Mouse (Mus musculus) CH12F3 (cell line): ENCODE results near the gene Syngr1.

Source experiments
- in situ Hi-C: fragments of 300-500 bp; cut with MboI; formaldehyde crosslinking; loops from 2 replicates; pipeline ENCODE4 v1.14.3; 2020; ENCODE audit warnings: low sequenced_read_pairs

Syngr1 gene

GRCm38 (mm10) chr15:80137945-80138791 is 47.0 kb downstream of the Syngr1 start:
- in situ Hi-C loops: no loop called here

GRCm38 (mm10) chr15:80140302-80140701 is 49.2 kb downstream of the Syngr1 start:
- in situ Hi-C loops: no loop called here

DNA sequence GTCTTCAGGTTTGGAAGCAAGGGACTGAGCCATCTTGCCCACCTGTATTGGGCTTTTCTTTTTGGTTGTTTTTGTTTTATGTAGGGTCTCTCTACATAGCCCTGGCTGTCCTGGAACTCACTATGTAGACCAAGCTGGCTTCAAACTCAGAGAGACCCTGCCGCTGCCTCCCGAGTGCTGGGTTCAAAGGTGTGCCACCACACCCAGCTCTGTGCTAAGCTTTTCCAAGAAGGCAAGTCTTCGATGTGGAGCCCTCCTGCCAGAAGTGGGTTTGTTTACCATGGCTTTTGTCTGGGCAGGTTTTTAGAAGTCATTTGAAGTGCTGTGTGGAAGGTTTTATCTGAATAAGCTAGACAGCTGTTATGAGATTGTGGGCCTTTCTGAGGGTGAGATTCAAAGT is 49.7 kb downstream of the Syngr1 start:
- in situ Hi-C loops: no loop called here

- in situ Hi-C loops: no loop called here
Measured at GRCm38 (mm10) chr15:80142130-80142529, 51.0 kb downstream of the Syngr1 start.

DNA sequence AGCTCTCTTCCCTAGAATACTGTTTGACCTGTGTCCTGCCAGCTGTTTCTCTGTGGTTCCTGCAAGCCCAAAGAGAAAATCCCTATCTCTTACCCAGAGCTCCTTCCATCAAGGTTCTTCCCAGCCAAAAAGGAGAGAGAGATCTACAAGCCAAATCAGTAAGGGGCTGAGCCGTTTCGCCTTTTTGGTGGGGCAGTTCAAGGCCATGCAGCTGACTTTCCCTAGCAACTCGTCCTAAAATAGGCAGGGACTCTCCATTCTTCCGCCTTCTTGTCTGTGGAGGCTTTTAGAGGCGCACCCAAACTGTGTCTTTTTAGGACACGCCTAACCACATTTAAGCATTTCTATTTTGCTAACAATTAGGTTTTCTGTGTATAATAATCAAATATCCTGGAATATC is 52.6 kb downstream of the Syngr1 start:
- in situ Hi-C loops: no loop called here

DNA sequence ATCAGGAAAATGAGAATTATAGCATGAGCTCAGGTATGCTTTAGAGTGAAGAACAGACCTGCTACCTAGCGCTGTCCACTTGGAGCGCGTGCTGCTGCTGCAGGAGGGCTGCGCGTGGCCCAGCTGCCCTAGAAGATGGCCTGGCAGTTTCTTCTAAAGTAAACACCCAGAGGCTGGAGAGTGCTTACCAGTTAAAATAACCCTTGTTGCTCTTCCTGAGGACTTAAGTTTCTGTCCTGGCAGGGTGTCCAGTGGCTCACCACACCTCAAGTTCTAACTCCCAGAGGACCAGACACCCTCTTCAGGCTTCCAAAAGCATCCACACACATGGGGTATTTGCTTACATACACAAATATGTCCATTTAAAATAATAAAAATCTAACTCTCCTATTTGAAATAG is 54.3 kb downstream of the Syngr1 start:
- in situ Hi-C loops: no loop called here

- in situ Hi-C loops: no loop called here
Measured at GRCm38 (mm10) chr15:80146153-80146552, 55.0 kb downstream of the Syngr1 start.

- in situ Hi-C loops: no loop called here
Measured at GRCm38 (mm10) chr15:80147090-80147489, 56.0 kb downstream of the Syngr1 start.

DNA sequence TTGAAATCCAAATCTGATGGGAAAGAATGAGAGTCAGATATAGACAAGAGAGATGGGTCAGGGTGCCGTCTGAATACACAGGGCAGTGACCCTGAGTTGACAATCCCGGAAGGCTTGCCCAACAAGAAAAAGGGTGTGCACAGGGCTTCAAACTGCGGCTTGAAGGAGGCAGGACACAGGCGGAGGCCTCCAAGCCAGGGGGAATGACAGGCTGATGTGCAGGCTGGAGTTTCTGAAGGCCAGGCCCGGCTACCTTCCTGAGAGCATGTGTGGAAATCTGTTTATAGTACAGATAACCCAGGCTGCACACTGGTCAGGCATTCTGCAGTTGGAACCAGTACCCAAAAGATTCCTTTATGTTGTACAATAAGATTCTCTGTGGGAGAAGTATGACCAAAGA is 56.4 kb downstream of the Syngr1 start:
- in situ Hi-C loops: no loop called here

- in situ Hi-C loops: no loop called here
Measured at GRCm38 (mm10) chr15:80148565-80148964, 57.4 kb downstream of the Syngr1 start.

DNA sequence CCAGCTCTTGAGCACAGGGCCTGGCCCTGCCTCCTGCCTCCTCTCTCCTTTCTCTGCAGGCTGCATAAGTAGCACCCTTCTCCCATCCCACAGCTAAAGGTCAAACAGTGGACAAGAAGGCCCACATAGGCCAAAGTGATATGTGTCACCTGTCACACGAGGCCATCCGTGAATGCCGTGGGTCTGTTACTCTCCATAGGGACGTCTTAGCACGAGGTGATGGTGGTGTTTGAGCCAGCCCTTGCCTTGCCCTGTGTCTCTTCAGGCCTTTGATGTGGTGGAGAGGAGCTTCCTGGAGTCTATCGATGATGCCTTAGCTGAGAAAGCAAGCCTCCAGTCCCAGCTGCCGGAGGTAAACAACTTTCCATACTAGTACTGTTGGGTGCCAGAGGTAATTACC is 58.4 kb downstream of the Syngr1 start:
- in situ Hi-C loops: no loop called here

GRCm38 (mm10) chr15:80152663-80153062 is 61.5 kb downstream of the Syngr1 start:
- in situ Hi-C loops: no loop called here

- in situ Hi-C loops: no loop called here
Measured at GRCm38 (mm10) chr15:80153757-80154156, 62.6 kb downstream of the Syngr1 start.

- in situ Hi-C loops: no loop called here
Measured at GRCm38 (mm10) chr15:80155707-80156106, 64.6 kb downstream of the Syngr1 start.

GRCm38 (mm10) chr15:80157197-80157943 is 66.2 kb downstream of the Syngr1 start:
- in situ Hi-C loops: no loop called here

- in situ Hi-C loops: no loop called here
Measured at GRCm38 (mm10) chr15:80158001-80158706, 67.0 kb downstream of the Syngr1 start.

DNA sequence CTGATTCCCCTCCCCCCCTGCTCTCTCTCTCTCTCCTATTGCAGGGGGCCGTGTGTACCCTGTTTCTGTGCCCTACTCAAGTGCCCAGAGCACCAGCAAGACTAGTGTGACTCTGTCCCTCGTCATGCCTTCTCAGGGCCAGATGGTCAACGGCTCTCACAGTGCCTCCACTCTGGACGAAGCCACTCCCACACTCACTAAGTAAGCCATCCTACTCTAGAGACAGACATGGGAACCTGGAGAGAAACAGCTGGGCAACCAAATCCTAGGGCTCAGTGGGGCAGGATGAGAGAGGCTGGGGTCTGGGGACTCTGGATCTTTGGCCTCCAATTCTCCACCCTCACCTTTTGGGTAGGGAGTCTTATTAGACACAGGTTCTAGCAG is 67.6 kb downstream of the Syngr1 start:
- in situ Hi-C loops: no loop called here

- in situ Hi-C loops: no loop called here
Measured at GRCm38 (mm10) chr15:80159286-80159901, 68.3 kb downstream of the Syngr1 start.

- in situ Hi-C loops: no loop called here
Measured at GRCm38 (mm10) chr15:80160223-80160622, 69.1 kb downstream of the Syngr1 start.

DNA sequence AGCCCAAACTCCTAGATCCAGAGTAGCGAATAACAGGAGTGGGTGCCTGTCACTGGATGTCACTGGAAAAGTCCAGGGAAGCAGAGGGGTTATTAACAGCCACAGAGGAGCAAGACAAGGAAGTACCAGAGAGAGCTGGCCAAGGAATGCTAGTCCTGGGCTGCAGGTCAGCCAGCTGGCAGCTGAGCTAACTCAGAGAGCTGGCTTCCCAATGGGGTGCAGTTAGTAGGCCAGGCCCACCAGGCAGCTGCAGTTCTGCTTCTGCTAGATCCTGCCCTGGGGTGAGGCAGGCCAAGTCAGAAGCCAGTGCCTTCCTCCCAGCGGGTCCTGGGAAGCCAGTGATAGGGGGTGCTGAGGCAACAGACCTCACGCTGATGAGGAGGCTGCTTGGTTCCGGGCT is 69.6 kb downstream of the Syngr1 start:
- in situ Hi-C loops: no loop called here

DNA sequence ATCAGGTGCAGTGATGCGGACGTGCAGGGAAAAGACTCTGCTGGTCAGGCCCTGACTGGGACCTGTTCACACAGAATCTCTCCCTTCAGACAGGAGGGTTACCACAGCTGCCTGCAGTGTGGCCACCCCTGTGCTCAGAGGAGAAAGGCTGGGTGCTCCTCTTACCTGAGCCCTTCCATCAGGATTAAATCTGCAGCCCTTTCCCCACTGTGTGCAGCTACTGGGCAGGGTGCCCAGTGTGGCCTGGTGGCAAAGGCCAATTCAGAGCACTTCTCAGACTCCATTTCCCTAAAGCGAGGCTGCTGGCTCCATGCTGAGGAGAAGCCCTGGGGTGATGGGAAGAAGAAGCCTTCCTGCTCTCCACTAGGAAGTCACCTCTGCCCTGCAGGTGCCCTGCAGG is 70.1 kb downstream of the Syngr1 start:
- in situ Hi-C loops: no loop called here
